Mouse (Mus musculus): ENCODE measurements around the gene Atg9a. TPM values are rescaled to one million over a fixed set of nuclear protein-coding genes. Genes with fewer than 3 reads are reported as not detected.

Atg9a gene
- total and polyA plus RNA-seq, 3 experiments = 4.4 to 15.6 (median 12.9) TPM

- H3K36me3 ChIP-seq (replicated peaks in 1 of 2; ENCODE audit: control insufficient read depth in 1 of 2, insufficient read depth in 1 of 2, low read length in 1 of 2) = peaks cover 44 to 58% of the 10 kb centered on the region in 2 experiments
- TF ChIP-seq KAT2A (IDR thresholded peaks at IDR 0.05; ENCODE audit: insufficient replicate concordance, low read length) = no peak
- no peak for TF ChIP-seq SMC3 (IDR thresholded peaks at IDR 0.05; ENCODE audit: low read depth, low read length)
- TF ChIP-seq GABPA (IDR thresholded peaks at IDR 0.05; ENCODE audit: insufficient replicate concordance, low read depth, low read length) = no peak
- no peak for TF ChIP-seq ZNF384 (IDR thresholded peaks at IDR 0.05; ENCODE audit: low read depth, low read length)
- no peak for TF ChIP-seq MAZ (IDR thresholded peaks at IDR 0.05; ENCODE audit: low read depth, low read length)
- no peak for TF ChIP-seq MYC (IDR thresholded peaks at IDR 0.05; ENCODE audit: low read depth, low read length)
- no peak for TF ChIP-seq RAD21 (IDR thresholded peaks at IDR 0.05; ENCODE audit: low read depth, low read length)
- TF ChIP-seq POLR2AphosphoS2 (IDR thresholded peaks at IDR 0.05; ENCODE audit: low read depth, low read length) = no peak
- no peak for TF ChIP-seq EP300 (IDR thresholded peaks at IDR 0.05; ENCODE audit: low read length)
- TF ChIP-seq ZKSCAN1 (IDR thresholded peaks at IDR 0.05; ENCODE audit: borderline replicate concordance, low read depth, low read length) = no peak
- TF ChIP-seq JUND (conservative IDR thresholded peaks at IDR 0.05; ENCODE audit: low read depth, low read length) = no peak
- no peak for TF ChIP-seq TBP (conservative IDR thresholded peaks at IDR 0.05; ENCODE audit: low read depth, low read length)
- TF ChIP-seq HCFC1 (IDR thresholded peaks at IDR 0.05; ENCODE audit: low read depth, low read length) = no peak
- TF ChIP-seq NRF1 (IDR thresholded peaks at IDR 0.05; ENCODE audit: low read depth, low read length) = no peak
- no peak for TF ChIP-seq PAX5 (IDR thresholded peaks at IDR 0.05; ENCODE audit: low read length)
- no peak for TF ChIP-seq TCF12 (IDR thresholded peaks at IDR 0.05; ENCODE audit: low read depth, low read length)
- no peak for TF ChIP-seq E2F4 (IDR thresholded peaks at IDR 0.05; ENCODE audit: insufficient replicate concordance, low read depth, low read length)
- dilution Hi-C loops (cut with MboI; ENCODE audit: extremely low pct_ligation_motif_present, extremely low pct_unique_long_range_greater_than_20kb, low sequenced_read_pairs) = no loop called here
These were observed 44.4 kb downstream of the Atg9a start for GRCm38 (mm10) chr1:75147411-75148135.

DNA sequence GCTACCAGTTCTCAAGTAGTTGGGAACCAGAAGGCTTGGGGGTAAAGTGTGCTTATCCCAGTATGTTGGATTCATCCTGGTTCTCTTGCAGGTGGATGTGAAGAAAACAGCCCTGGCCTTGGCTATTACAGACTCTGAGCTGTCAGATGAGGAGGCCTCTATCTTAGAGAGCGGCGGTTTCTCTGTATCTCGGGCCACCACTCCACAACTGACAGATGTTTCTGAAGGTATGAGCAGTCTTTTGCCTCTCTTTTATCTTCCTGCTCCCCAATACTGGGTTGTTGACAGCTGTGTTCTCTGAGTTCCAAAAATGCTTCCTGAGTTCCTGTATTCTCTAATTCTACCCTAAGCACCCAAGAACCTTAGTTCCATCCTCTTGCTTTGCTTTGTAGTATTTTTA is 46.4 kb downstream of the Atg9a start:
- Histone ChIP-seq H3K9ac (ENCODE audit: insufficient read depth, low read depth) (no peak overlapping the region), H3K4me3 (replicated peaks in 1 of 3; ENCODE audit: low read depth in 2 of 3, low read length in 2 of 3, poor library complexity in 1 of 3) (no peak overlapping the region), H3K27me3 (replicated peaks) (no peaks in the 10 kb centered on the region), H3K4me2 (ENCODE audit: insufficient read depth, low read depth, poor library complexity, severe bottlenecking) (no peak overlapping the region), H3K4me1 (ENCODE audit: control insufficient read depth in 1 of 2, insufficient read depth in 2 of 2) (peaks cover 2 to 30% of the 10 kb centered on the region in 2 experiments; a peak in 2 of 4 replicates), H3K36me3 (replicated peaks in 1 of 2; ENCODE audit: control insufficient read depth in 1 of 2, insufficient read depth in 1 of 2, low read length in 1 of 2) (peaks cover 44 to 63% of the 10 kb centered on the region in 2 experiments), H3K9me3 (replicated peaks; ENCODE audit: low read length) (no peaks in the 10 kb centered on the region), H3K79me2 (replicated peaks; ENCODE audit: control insufficient read depth, extremely low read depth, insufficient read depth, poor library complexity, severe bottlenecking) (no peaks in the 10 kb centered on the region), H3K27ac (ENCODE audit: insufficient read depth, low read depth) (no peak overlapping the region)
- in situ Hi-C loops (cut with MboI; ENCODE audit: low pct_ligation_motif_present, low pct_unique_long_range_greater_than_20kb, low sequenced_read_pairs) (no loop called here), dilution Hi-C loops (cut with MboI; ENCODE audit: extremely low pct_ligation_motif_present, extremely low pct_unique_long_range_greater_than_20kb, low sequenced_read_pairs) (no loop called here)
- no peak for TF ChIP-seq TBP (conservative IDR thresholded peaks at IDR 0.05; ENCODE audit: low read depth, low read length)
- TF ChIP-seq POLR2A (IDR thresholded peaks at IDR 0.05; ENCODE audit: low read depth, low read length) = no peak
- no peak for TF ChIP-seq CHD2 (IDR thresholded peaks at IDR 0.05; ENCODE audit: low read length)
- no peak for TF ChIP-seq ELF1 (IDR thresholded peaks at IDR 0.05; ENCODE audit: low read depth, low read length)
- no peak for TF ChIP-seq BHLHE40 (IDR thresholded peaks at IDR 0.05; ENCODE audit: low read depth, low read length)
- TF ChIP-seq HCFC1 (IDR thresholded peaks at IDR 0.05; ENCODE audit: low read depth, low read length) = no peak
- no peak for TF ChIP-seq EP300 (IDR thresholded peaks at IDR 0.05; ENCODE audit: low read length)
- no peak for TF ChIP-seq USF2 (conservative IDR thresholded peaks at IDR 0.05; ENCODE audit: low read depth, low read length)
- TF ChIP-seq MXI1 (IDR thresholded peaks at IDR 0.05; ENCODE audit: low read depth, low read length) = no peak
- no peak for TF ChIP-seq ZC3H11A (IDR thresholded peaks at IDR 0.05; ENCODE audit: low read depth, low read length)
- TF ChIP-seq KAT2A (IDR thresholded peaks at IDR 0.05; ENCODE audit: insufficient replicate concordance, low read length) = no peak
- no peak for TF ChIP-seq GABPA (IDR thresholded peaks at IDR 0.05; ENCODE audit: insufficient replicate concordance, low read depth, low read length)
- no peak for TF ChIP-seq USF1 (IDR thresholded peaks at IDR 0.05; ENCODE audit: low read depth, low read length)
- no peak for DNase-seq (ENCODE audit: extremely low read depth)

More at GRCm38 (mm10) chr1:75147411-75148135, 44.4 kb downstream of the Atg9a start:
- no peak overlapping the region for H3K4me2 ChIP-seq (ENCODE audit: insufficient read depth, low read depth, poor library complexity, severe bottlenecking)
- H3K9ac ChIP-seq (ENCODE audit: insufficient read depth, low read depth) = no peak overlapping the region
- H3K4me3 ChIP-seq (replicated peaks in 1 of 3; ENCODE audit: low read depth in 2 of 3, low read length in 2 of 3, poor library complexity in 1 of 3) = no peak overlapping the region
- no peaks in the 10 kb centered on the region for H3K9me3 ChIP-seq (replicated peaks; ENCODE audit: low read length)
- no peak overlapping the region for H3K27ac ChIP-seq (ENCODE audit: insufficient read depth, low read depth)
- H3K79me2 ChIP-seq (replicated peaks; ENCODE audit: control insufficient read depth, extremely low read depth, insufficient read depth, poor library complexity, severe bottlenecking) = no peaks in the 10 kb centered on the region
- peaks cover 2 to 13% of the 10 kb centered on the region in 2 experiments; a peak in 2 of 4 replicates for H3K4me1 ChIP-seq (ENCODE audit: control insufficient read depth in 1 of 2, insufficient read depth in 2 of 2)
- no peaks in the 10 kb centered on the region for H3K27me3 ChIP-seq (replicated peaks)
- no peak for DNase-seq (ENCODE audit: extremely low read depth)
- in situ Hi-C loops (cut with MboI; ENCODE audit: low pct_ligation_motif_present, low pct_unique_long_range_greater_than_20kb, low sequenced_read_pairs) = no loop called here
